Mouse (Mus musculus) cortical plate, adult 2 months (tissue): ENCODE measurements around the gene Als2cr12. TPM values are rescaled to one million over a fixed set of nuclear protein-coding genes. Genes with fewer than 3 reads are reported as not detected.

ENCODE experiments used
- H3K27ac ChIP-seq: fragments of 200-500 bp; 2 replicates; pipeline ENCODE4 v1.5.1; 2012; ENCODE audit warnings: low read length, control low read depth, inconsistent platforms; ENCODE audit not compliant: insufficient read depth
- H3K4me1 ChIP-seq: fragments of 200-500 bp; 2 replicates; pipeline ENCODE4 v1.6.1; 2011; ENCODE audit warnings: low read length; ENCODE audit not compliant: control insufficient read depth, insufficient read depth
- H3K4me3 ChIP-seq: fragments of 200-500 bp; 2 replicates; pipeline ENCODE4 v1.5.1; 2011; ENCODE audit warnings: mild to moderate bottlenecking, low read length, control low read depth; ENCODE audit not compliant: insufficient read depth
- CTCF ChIP-seq: fragments of 200-500 bp; IDR thresholded peaks from 2 replicates; pipeline ENCODE4 v1.5.1; 2011; ENCODE audit warnings: mild to moderate bottlenecking, control low read depth, low read length; ENCODE audit not compliant: insufficient read depth; ENCODE audit errors: extremely low read depth
- POLR2A ChIP-seq: fragments of 200-500 bp; IDR thresholded peaks from 2 replicates; pipeline ENCODE4 v1.6.1; 2011; ENCODE audit warnings: mild to moderate bottlenecking, low read length, control low read depth; ENCODE audit not compliant: insufficient read depth; ENCODE audit errors: extremely low read depth
- polyA plus RNA-seq: library from polyadenylated mRNA; depleted of rRNA; stranded (reverse); fragments of >200 nt; gene quantifications from 2 replicates; pipeline ENCODE4 v1.2.3, GENCODE M21; 2012

Als2cr12 gene
- polyA plus RNA-seq, 1 experiment, result not detected

- no peak for TF ChIP-seq CTCF
- no peak for TF ChIP-seq POLR2A
- 0 out of 2 replicates have a peak overlapping the region, but pooled peaks have one; percentile 6 for H3K27ac ChIP-seq
- no peak overlapping the region for H3K4me3 ChIP-seq
- no peaks in the 10 kb centered on the region for H3K4me1 ChIP-seq
Measured at GRCm38 (mm10) chr1:58727747-58728589, 32.2 kb upstream of the Als2cr12 start.

- H3K4me1 ChIP-seq, result no peaks in the 10 kb centered on the region
- TF ChIP-seq CTCF, result no peak
- no peak for TF ChIP-seq POLR2A
- H3K4me3 ChIP-seq, result no peak overlapping the region
- 0 out of 2 replicates have a peak overlapping the region, but pooled peaks have one; percentile 6 for H3K27ac ChIP-seq
Measured at GRCm38 (mm10) chr1:58727019-58727746, 31.4 kb upstream of the Als2cr12 start.

GRCm38 (mm10) chr1:58725767-58726166 lies 30.0 kb upstream of the Als2cr12 start:
- no peak for TF ChIP-seq POLR2A
- no peak for TF ChIP-seq CTCF
- Histone ChIP-seq H3K4me3 (no peak overlapping the region), H3K27ac (no peak overlapping the region), H3K4me1 (no peaks in the 10 kb centered on the region)

- Histone ChIP-seq H3K4me1 (no peaks in the 10 kb centered on the region), H3K27ac (no peak overlapping the region), H3K4me3 (no peak overlapping the region)
- TF ChIP-seq POLR2A, result no peak
- no peak for TF ChIP-seq CTCF
Measured at GRCm38 (mm10) chr1:58725095-58725494, 29.3 kb upstream of the Als2cr12 start.

GRCm38 (mm10) chr1:58724533-58724932 lies 28.7 kb upstream of the Als2cr12 start:
- no peaks in the 10 kb centered on the region for H3K4me1 ChIP-seq
- no peak for TF ChIP-seq CTCF
- TF ChIP-seq POLR2A, result no peak
- H3K4me3 ChIP-seq, result no peak overlapping the region
- no peak overlapping the region for H3K27ac ChIP-seq

- H3K4me3 ChIP-seq, result no peak overlapping the region
- no peak for TF ChIP-seq POLR2A
- no peak for TF ChIP-seq CTCF
- H3K27ac ChIP-seq, result no peak overlapping the region
- H3K4me1 ChIP-seq, result no peaks in the 10 kb centered on the region
Measured at GRCm38 (mm10) chr1:58723809-58724405, 28.1 kb upstream of the Als2cr12 start.

GRCm38 (mm10) chr1:58723062-58723808 lies 27.4 kb upstream of the Als2cr12 start:
- H3K4me1 ChIP-seq, result no peaks in the 10 kb centered on the region
- H3K27ac ChIP-seq, result no peak overlapping the region
- TF ChIP-seq CTCF (no peak), POLR2A (no peak)
- H3K4me3 ChIP-seq, result no peak overlapping the region

GRCm38 (mm10) chr1:58722115-58722938 lies 26.5 kb upstream of the Als2cr12 start:
- Histone ChIP-seq H3K4me1 (no peaks in the 10 kb centered on the region), H3K4me3 (no peak overlapping the region), H3K27ac (no peak overlapping the region)
- TF ChIP-seq POLR2A (no peak), CTCF (no peak)

- no peak for TF ChIP-seq CTCF
- TF ChIP-seq POLR2A, result no peak
- H3K27ac ChIP-seq, result no peak overlapping the region
- no peaks in the 10 kb centered on the region for H3K4me1 ChIP-seq
- H3K4me3 ChIP-seq, result no peak overlapping the region
Measured at GRCm38 (mm10) chr1:58720988-58721387, 25.2 kb upstream of the Als2cr12 start.
